Mouse (Mus musculus) MEL (cell line): Measurements from ENCODE around the gene Erich4. TPM values are rescaled to one million over a fixed set of nuclear protein-coding genes. Genes with fewer than 3 reads are reported as not detected.
A peak's percentile ranks its signal among the peaks of the same experiment; 100 is the strongest.

ENCODE experiments used
- DNase-seq: peaks from one replicate; pipeline ENCODE4 v3.0.0; 2011; ENCODE audit warnings: low read depth, low spot score
- H3K27ac ChIP-seq: 2 replicates; pipeline ENCODE4 v1.5.1; 2012; ENCODE audit warnings: low read depth, mild to moderate bottlenecking, control low read depth, low read length, moderate library complexity; ENCODE audit not compliant: control insufficient read depth
- H3K27me3 ChIP-seq, 2 experiments: fragments of 150-350 bp in 1 of 2; sonication (generic) in 1 of 2; 2 replicates each; pipeline ENCODE4 v1.6.1; 2012; ENCODE audit warnings: low read length in 2 of 2, mild to moderate bottlenecking in 2 of 2, improper control_type of control experiment in 1 of 2, moderate library complexity in 1 of 2; ENCODE audit not compliant: insufficient read depth in 2 of 2, control insufficient read depth in 1 of 2
- H3K36me3 ChIP-seq, 2 experiments: 2 replicates each; pipeline ENCODE4 v1.6.1; 2012 to 2014; ENCODE audit warnings: low read length in 2 of 2, improper control_type of control experiment in 1 of 2, inconsistent platforms in 1 of 2, mild to moderate bottlenecking in 1 of 2; ENCODE audit not compliant: insufficient read depth in 2 of 2, control insufficient read depth in 1 of 2
- H3K4me1 ChIP-seq, 2 experiments: fragments of 150-350 bp in 1 of 2; sonication (generic) in 1 of 2; 2 replicates each; pipeline ENCODE4 v1.6.1; 2012; ENCODE audit warnings: low read length in 2 of 2, improper control_type of control experiment in 1 of 2, mild to moderate bottlenecking in 1 of 2; ENCODE audit not compliant: insufficient read depth in 2 of 2, control insufficient read depth in 1 of 2
- H3K4me3 ChIP-seq, 2 experiments: fragments of 150-350 bp in 1 of 2; sonication (generic) in 1 of 2; 2 replicates each; pipeline ENCODE4 v1.5.1; 2012; ENCODE audit warnings: low read depth in 2 of 2, low read length in 2 of 2, mild to moderate bottlenecking in 2 of 2, moderate library complexity in 2 of 2, control low read depth in 1 of 2, improper control_type of control experiment in 1 of 2; ENCODE audit not compliant: control insufficient read depth in 1 of 2, insufficient read depth in 1 of 2
- H3K79me2 ChIP-seq: 2 replicates; pipeline ENCODE4 v1.6.1; 2012; ENCODE audit warnings: mild to moderate bottlenecking, low read length, moderate library complexity; ENCODE audit not compliant: control insufficient read depth, poor library complexity, insufficient read depth
- H3K9ac ChIP-seq: 2 replicates; pipeline ENCODE4 v1.6.1; 2012; ENCODE audit warnings: low read depth, mild to moderate bottlenecking, control low read depth, low read length, moderate library complexity; ENCODE audit not compliant: control insufficient read depth, poor library complexity, severe bottlenecking
- H3K9me3 ChIP-seq: fragments of 150-350 bp; sonication (generic); replicated peaks from 2 replicates; pipeline ENCODE4 v1.6.1; 2012; ENCODE audit warnings: mild to moderate bottlenecking, low read length, improper control_type of control experiment, moderate library complexity; ENCODE audit not compliant: insufficient read depth
- BHLHE40 ChIP-seq: IDR thresholded peaks from 2 replicates; pipeline ENCODE4 v1.6.1; 2012; ENCODE audit warnings: low read depth, mild to moderate bottlenecking, inconsistent platforms, low read length, improper control_type of control experiment, borderline replicate concordance
- CHD2 ChIP-seq: IDR thresholded peaks from 2 replicates; pipeline ENCODE4 v1.6.1; 2011; ENCODE audit warnings: low read length, improper control_type of control experiment
- CTCF ChIP-seq, 3 experiments: IDR thresholded peaks in 2 of 3; conservative IDR thresholded peaks in 1 of 3; 2 replicates each; pipeline ENCODE4 v1.5.1; 2011 to 2012; ENCODE audit warnings: low read length in 3 of 3, low read depth in 2 of 3, mild to moderate bottlenecking in 2 of 3, improper control_type of control experiment in 1 of 3, inconsistent platforms in 1 of 3, mixed read lengths in 1 of 3, moderate library complexity in 1 of 3; ENCODE audit not compliant: control insufficient read depth in 1 of 3, insufficient read depth in 1 of 3, poor library complexity in 1 of 3, severe bottlenecking in 1 of 3
- E2F4 ChIP-seq: IDR thresholded peaks from 2 replicates; pipeline ENCODE4 v1.6.1; 2011; ENCODE audit warnings: low read depth, low read length, improper control_type of control experiment, borderline replicate concordance
- ELF1 ChIP-seq: IDR thresholded peaks from 2 replicates; pipeline ENCODE4 v1.6.1; 2014; ENCODE audit warnings: low read depth, mild to moderate bottlenecking, inconsistent platforms, low read length, improper control_type of control experiment, moderate library complexity
- ETS1 ChIP-seq: IDR thresholded peaks from 2 replicates; pipeline ENCODE4 v1.6.1; 2012; ENCODE audit warnings: low read depth, mild to moderate bottlenecking, inconsistent platforms, low read length, improper control_type of control experiment, moderate library complexity
- GABPA ChIP-seq: IDR thresholded peaks from 2 replicates; pipeline ENCODE4 v1.6.1; 2012; ENCODE audit warnings: low read depth, mild to moderate bottlenecking, inconsistent platforms, low read length, improper control_type of control experiment, moderate library complexity
- GATA1 ChIP-seq: IDR thresholded peaks from 2 replicates; pipeline ENCODE4 v1.6.1; 2011; ENCODE audit warnings: low read depth, low read length, improper control_type of control experiment
- KAT2A ChIP-seq: conservative IDR thresholded peaks from 2 replicates; pipeline ENCODE4 v1.6.1; 2012; ENCODE audit warnings: low read depth, low read length, improper control_type of control experiment, inconsistent platforms
- MAX ChIP-seq: IDR thresholded peaks from 2 replicates; pipeline ENCODE4 v1.6.1; 2011; ENCODE audit warnings: low read length, improper control_type of control experiment
- MAZ ChIP-seq: IDR thresholded peaks from 2 replicates; pipeline ENCODE4 v1.6.1; 2012; ENCODE audit warnings: low read depth, mild to moderate bottlenecking, inconsistent platforms, low read length, improper control_type of control experiment
- MEF2A ChIP-seq: IDR thresholded peaks from 2 replicates; pipeline ENCODE4 v1.6.1; 2014; ENCODE audit warnings: low read depth, mild to moderate bottlenecking, inconsistent platforms, low read length, improper control_type of control experiment; ENCODE audit not compliant: poor library complexity, insufficient replicate concordance, severe bottlenecking; ENCODE audit errors: extremely low read depth
- MXI1 ChIP-seq: IDR thresholded peaks from 2 replicates; pipeline ENCODE4 v1.6.1; 2011; ENCODE audit warnings: mild to moderate bottlenecking, low read depth, low read length, improper control_type of control experiment
- MYB ChIP-seq: IDR thresholded peaks from 2 replicates; pipeline ENCODE4 v1.6.1; 2011; ENCODE audit warnings: mild to moderate bottlenecking, low read depth, low read length, improper control_type of control experiment
- NELFE ChIP-seq: IDR thresholded peaks from 2 replicates; pipeline ENCODE4 v1.6.1; 2011; ENCODE audit warnings: low read depth, low read length, improper control_type of control experiment
- NRF1 ChIP-seq: IDR thresholded peaks from 2 replicates; pipeline ENCODE4 v1.6.1; 2014; ENCODE audit warnings: low read depth, mild to moderate bottlenecking, inconsistent platforms, low read length, improper control_type of control experiment, moderate library complexity; ENCODE audit not compliant: poor library complexity, insufficient read depth, severe bottlenecking
- POLR2A ChIP-seq, 2 experiments: IDR thresholded peaks; 2 replicates each; pipeline ENCODE4 v1.6.1; 2011 to 2012; ENCODE audit warnings: low read length in 2 of 2, mild to moderate bottlenecking in 2 of 2, control low read depth in 1 of 2, improper control_type of control experiment in 1 of 2, low read depth in 1 of 2, moderate library complexity in 1 of 2; ENCODE audit not compliant: control insufficient read depth in 1 of 2, insufficient read depth in 1 of 2, poor library complexity in 1 of 2
- POLR2AphosphoS2 ChIP-seq: IDR thresholded peaks from 2 replicates; pipeline ENCODE4 v1.6.1; 2011; ENCODE audit warnings: low read length, improper control_type of control experiment
- POLR2AphosphoS5 ChIP-seq: IDR thresholded peaks from 2 replicates; pipeline ENCODE4 v1.6.1; 2012; ENCODE audit warnings: low read depth, borderline replicate concordance, mild to moderate bottlenecking, inconsistent platforms, low read length, moderate library complexity, mixed read lengths
- RAD21 ChIP-seq: IDR thresholded peaks from 2 replicates; pipeline ENCODE4 v1.6.1; 2011; ENCODE audit warnings: mild to moderate bottlenecking, low read depth, low read length, improper control_type of control experiment
- RCOR1 ChIP-seq: IDR thresholded peaks from 2 replicates; pipeline ENCODE4 v1.6.1; 2012; ENCODE audit warnings: low read depth, mild to moderate bottlenecking, inconsistent platforms, low read length, improper control_type of control experiment
- SMC3 ChIP-seq: IDR thresholded peaks from 2 replicates; pipeline ENCODE4 v1.6.1; 2011; ENCODE audit warnings: low read depth, low read length, improper control_type of control experiment
- TBP ChIP-seq: IDR thresholded peaks from 2 replicates; pipeline ENCODE4 v1.8.0; 2011; ENCODE audit warnings: low read depth, low read length, improper control_type of control experiment
- TCF12 ChIP-seq: IDR thresholded peaks from 2 replicates; pipeline ENCODE4 v1.6.1; 2014; ENCODE audit warnings: low read depth, mild to moderate bottlenecking, inconsistent platforms, low read length, improper control_type of control experiment, moderate library complexity
- UBTF ChIP-seq: IDR thresholded peaks from 2 replicates; pipeline ENCODE4 v1.6.1; 2012; ENCODE audit warnings: low read depth, mild to moderate bottlenecking, inconsistent platforms, low read length, improper control_type of control experiment, moderate library complexity, borderline replicate concordance; ENCODE audit not compliant: insufficient read depth
- USF2 ChIP-seq, 2 experiments: IDR thresholded peaks; 2 replicates each; pipeline ENCODE4 v1.6.1; 2011 to 2012; ENCODE audit warnings: improper control_type of control experiment in 2 of 2, low read length in 2 of 2, borderline replicate concordance in 1 of 2, inconsistent platforms in 1 of 2, low read depth in 1 of 2, mild to moderate bottlenecking in 1 of 2; ENCODE audit not compliant: insufficient read depth in 1 of 2
- ZC3H11A ChIP-seq: IDR thresholded peaks from 2 replicates; pipeline ENCODE4 v1.6.1; 2012; ENCODE audit warnings: low read depth, mild to moderate bottlenecking, inconsistent platforms, low read length, improper control_type of control experiment
- ZMIZ1 ChIP-seq: IDR thresholded peaks from 2 replicates; pipeline ENCODE4 v1.6.1; 2012; ENCODE audit warnings: low read depth, mild to moderate bottlenecking, inconsistent platforms, low read length, improper control_type of control experiment, moderate library complexity
- polyA plus RNA-seq, 2 experiments: library from polyadenylated mRNA; stranded (reverse) in 1 of 2; unstranded in 1 of 2; fragments of >175 nt in 1 of 2; fragments of >200 nt in 1 of 2; gene quantifications; 2 replicates each; pipeline versions ENCODE4 v1.2.1 to v1.2.4; 2012; ENCODE audit warnings: low replicate concordance in 2 of 2, low read depth in 1 of 2; ENCODE audit not compliant: insufficient read length in 2 of 2, insufficient read depth in 1 of 2, missing spikeins in 1 of 2
- total RNA-seq: library from RNA; depleted of rRNA; stranded (reverse); fragments of 300-350 nt; gene quantifications from 2 replicates; pipeline ENCODE4 v1.2.3, GENCODE M21; 2012; rRNA removed

The Erich4 gene
- total RNA-seq (not detected in 2 replicates), polyA plus RNA-seq (not detected)

GRCm38 (mm10) chr7:25615706-25616011 is at the start of gene Erich4:
Gene Erich4 (minus strand): TSS chr7:25615892.
- Histone ChIP-seq H3K4me3 (no peak within 1 kb of the TSS), H3K4me1 (peaks cover 2 to 20% of the 10 kb centered on the region in 2 experiments; a peak in 3 of 4 replicates), H3K36me3 (peaks cover 0 to 4% of the 10 kb centered on the region in 2 experiments; a peak in 2 of 4 replicates), H3K9me3 (no peaks in the 10 kb centered on the region), H3K27ac (no peak within 1 kb of the TSS), H3K79me2 (no peaks in the 10 kb centered on the region; the same call in 1 of the 2 replicates), H3K9ac (no peak within 1 kb of the TSS), H3K27me3 (no peaks in the 10 kb centered on the region)
- no peak for TF ChIP-seq GABPA
- TF ChIP-seq MEF2A = no peak
- TF ChIP-seq POLR2AphosphoS5 = no peak
- TF ChIP-seq NRF1 = no peak
- TF ChIP-seq TBP = no peak
- TF ChIP-seq MXI1 = no peak
- no peak for TF ChIP-seq POLR2A (IDR thresholded peaks at IDR 0.05; ENCODE audit: control insufficient read depth in 1 of 2, insufficient read depth in 1 of 2, low read depth in 1 of 2, low read length in 2 of 2, poor library complexity in 1 of 2)
- no peak for TF ChIP-seq USF2 (IDR thresholded peaks at IDR 0.05; ENCODE audit: borderline replicate concordance in 1 of 2, insufficient read depth in 1 of 2, low read depth in 1 of 2, low read length in 2 of 2)
- TF ChIP-seq KAT2A = no peak
- TF ChIP-seq SMC3 = no peak
- no peak for TF ChIP-seq RCOR1
- no peak for TF ChIP-seq GATA1
- no peak for TF ChIP-seq MYB
- no peak for TF ChIP-seq E2F4
- no peak for TF ChIP-seq NELFE
- no peak for TF ChIP-seq UBTF
- DNase-seq = no peak

- H3K9ac ChIP-seq = peak within 1 kb of the TSS; percentile 97
- peak within 1 kb of the TSS; percentile 77 to 98 for H3K4me3 ChIP-seq
- peaks cover 29% of the 10 kb centered on the region for H3K79me2 ChIP-seq
- H3K9me3 ChIP-seq = no peaks in the 10 kb centered on the region
- peaks cover 0 to 20% of the 10 kb centered on the region in 2 experiments; a peak in 2 of 4 replicates for H3K4me1 ChIP-seq
- H3K27ac ChIP-seq = peak within 1 kb of the TSS; percentile 86
- DNase-seq = peak; percentile 100
- no peaks in the 10 kb centered on the region for H3K27me3 ChIP-seq
- peaks cover 1 to 23% of the 10 kb centered on the region in 2 experiments; a peak in 3 of 4 replicates for H3K36me3 ChIP-seq
- TF ChIP-seq UBTF (no peak), NRF1 (peak; percentile 96), ZC3H11A (no peak), CHD2 (no peak), ELF1 (peak; percentile 82), ZMIZ1 (no peak), MAX (peak; percentile 99), CTCF (IDR thresholded peaks at IDR 0.05 in 2 of 3, conservative IDR thresholded peaks at IDR 0.05 in 1 of 3; ENCODE audit: control insufficient read depth in 1 of 3, insufficient read depth in 1 of 3, low read depth in 2 of 3, low read length in 3 of 3, poor library complexity in 1 of 3, severe bottlenecking in 1 of 3) (no peak; a peak in 1 of 6 replicates), RAD21 (no peak), POLR2AphosphoS2 (no peak; the same call in 1 of the 2 replicates), TCF12 (no peak), RCOR1 (no peak), ETS1 (peak; percentile 28; the same call in 1 of the 2 replicates), TBP (peak; percentile 37), MAZ (no peak), MEF2A (no peak), POLR2A (IDR thresholded peaks at IDR 0.05; ENCODE audit: control insufficient read depth in 1 of 2, insufficient read depth in 1 of 2, low read depth in 1 of 2, low read length in 2 of 2, poor library complexity in 1 of 2) (peak; percentile 69 to 92), BHLHE40 (no peak)
Measured at GRCm38 (mm10) chr7:25658657-25659472, 43.2 kb upstream of the Erich4 start, which contains the start of the genes Bckdha and Exosc5. Gene Bckdha (minus strand): TSS chr7:25658981. Gene Exosc5 (plus strand): TSS chr7:25659164.
